Mouse (Mus musculus): ENCODE measurements around the gene Drap1. TPM values are rescaled to one million over a fixed set of nuclear protein-coding genes. Genes with fewer than 3 reads are reported as not detected.
"Not testable (repeated sequence)": the region's sequence is repeated elsewhere in the genome, so short reads cannot be mapped to it uniquely, and the experiment has no call there.

Gene Drap1
- polyA plus RNA-seq, 1 experiment from 2014 or later = 236 TPM

DNA sequence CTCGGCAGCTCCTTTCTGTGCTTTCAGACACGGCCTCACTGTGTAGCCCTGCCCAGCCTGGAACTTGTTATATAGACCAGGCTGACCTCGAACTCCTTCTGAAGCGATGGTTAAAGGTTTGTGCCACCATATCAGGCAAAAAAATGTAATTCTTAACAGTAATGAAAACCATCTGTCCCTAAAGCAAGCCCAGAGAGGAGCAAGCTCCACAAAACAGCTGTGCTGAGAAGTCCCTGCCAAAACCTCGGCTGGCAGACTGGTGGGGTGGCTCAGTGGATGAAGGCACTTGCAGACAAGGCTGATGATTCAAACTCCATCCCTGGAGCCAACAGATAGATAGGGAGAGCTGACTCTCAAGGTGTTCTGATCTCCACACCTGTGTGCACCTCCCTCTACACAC lies 15.7 kb downstream of the Drap1 start:
- H3K4me1 ChIP-seq (ENCODE audit: insufficient read depth, low read length) = peaks cover 15% of the 10 kb centered on the region; the same call in 1 of the 2 replicates
- no peak overlapping the region for H3K9ac ChIP-seq (replicated peaks; ENCODE audit: low read length)
- ATAC-seq (ENCODE audit: low FRiP score, low TSS enrichment) = no peak
- H3K9me3 ChIP-seq (ENCODE audit: low read length) = no peaks in the 10 kb centered on the region
- H3K27ac ChIP-seq (ENCODE audit: low read length) = no peak overlapping the region
- WGBS = 82% methylated on average over 5 of the region's 5 CpGs
- H3K4me2 ChIP-seq (replicated peaks; ENCODE audit: low read depth, low read length) = no peak overlapping the region
- no peak overlapping the region for H3K4me3 ChIP-seq (ENCODE audit: low read length)
- H3K36me3 ChIP-seq (ENCODE audit: insufficient read depth, low read length) = no peaks in the 10 kb centered on the region
- no peaks in the 10 kb centered on the region for H3K27me3 ChIP-seq (ENCODE audit: insufficient read depth, low read length)

DNA sequence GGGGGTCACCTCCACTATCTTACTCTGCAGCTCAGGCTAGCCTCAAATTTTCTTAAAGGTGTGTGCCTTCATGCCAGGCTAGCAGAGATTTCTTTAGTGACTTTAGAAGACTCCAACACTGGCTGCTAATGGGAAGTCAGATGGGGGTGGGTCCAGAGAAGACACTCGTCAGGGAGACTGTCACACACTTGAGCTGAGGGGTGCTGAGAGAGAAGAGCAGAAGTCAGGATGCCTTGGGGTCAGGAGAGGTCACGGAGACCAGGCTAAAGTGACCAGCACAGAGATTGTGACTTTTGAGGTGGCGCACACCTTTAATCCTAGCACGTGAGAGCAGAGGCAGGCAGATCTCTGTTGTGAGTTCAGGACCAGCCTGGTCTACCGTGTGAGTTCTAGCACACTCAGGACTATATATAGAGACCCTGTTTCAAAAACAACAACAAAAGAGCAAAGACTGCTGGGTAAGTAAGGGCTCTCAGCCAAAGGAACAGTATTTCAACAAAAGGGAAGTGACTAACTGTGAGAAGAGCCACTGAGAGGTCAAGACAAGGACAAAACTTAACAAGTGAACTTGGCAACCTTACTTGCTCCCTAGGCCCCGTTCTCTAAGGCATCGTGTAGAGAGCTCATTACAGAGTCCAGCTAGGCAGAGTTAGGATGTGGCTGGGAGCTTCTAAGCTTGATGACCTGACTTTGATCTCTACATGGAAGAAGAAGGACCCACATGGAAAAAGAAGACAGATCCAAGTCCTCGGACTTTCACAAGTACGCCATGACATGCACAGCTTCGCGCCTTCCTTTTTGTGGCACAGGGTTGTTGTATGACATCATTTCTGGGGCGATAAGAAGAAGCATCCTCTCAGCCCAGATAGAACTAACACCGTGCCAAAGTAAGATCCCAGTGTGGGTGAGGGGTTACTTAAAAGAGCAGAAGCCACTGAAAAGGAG lies 16.4 kb downstream of the Drap1 start:
- Histone ChIP-seq H3K9me3 (ENCODE audit: low read length) (no peaks in the 10 kb centered on the region), H3K4me3 (ENCODE audit: low read length) (no peak overlapping the region), H3K4me2 (replicated peaks; ENCODE audit: low read depth, low read length) (peak overlapping the region; percentile 77; the same call in 1 of the 2 replicates), H3K27me3 (ENCODE audit: insufficient read depth, low read length) (no peaks in the 10 kb centered on the region), H3K4me1 (ENCODE audit: insufficient read depth, low read length) (peaks cover 15% of the 10 kb centered on the region; the same call in 1 of the 2 replicates), H3K36me3 (ENCODE audit: insufficient read depth, low read length) (no peaks in the 10 kb centered on the region), H3K27ac (ENCODE audit: low read length) (no peak overlapping the region), H3K9ac (replicated peaks; ENCODE audit: low read length) (no peak overlapping the region)
- no peak for ATAC-seq (ENCODE audit: low FRiP score, low TSS enrichment)
- WGBS = 81% methylated on average over 13 of the region's 13 CpGs

DNA sequence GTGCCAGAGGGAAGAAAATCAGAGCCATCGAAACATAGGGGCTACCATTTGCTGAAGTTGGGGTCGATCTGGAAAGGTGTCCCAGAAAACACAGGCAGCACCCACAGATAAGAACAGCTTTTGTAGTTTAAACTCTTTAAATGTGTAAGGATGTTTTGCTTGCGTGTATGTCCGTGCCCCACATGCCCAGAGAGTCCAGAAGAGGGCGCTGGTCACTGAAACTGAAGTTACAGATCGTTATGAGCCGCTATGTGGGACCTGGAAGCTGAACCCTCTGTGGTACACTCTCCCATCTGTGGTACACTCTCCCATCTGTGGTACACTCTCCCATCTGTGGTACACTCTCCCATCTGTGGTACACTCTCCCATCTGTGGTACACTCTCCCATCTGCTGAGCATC lies 17.6 kb downstream of the Drap1 start:
- WGBS = 19% methylated on average over 7 of the region's 7 CpGs
- peak; percentile 55 for ATAC-seq (ENCODE audit: low FRiP score, low TSS enrichment)
- Histone ChIP-seq H3K27ac (ENCODE audit: low read length) (peak overlapping the region; percentile 97), H3K9ac (replicated peaks; ENCODE audit: low read length) (peak overlapping the region; percentile 91), H3K36me3 (ENCODE audit: insufficient read depth, low read length) (no peaks in the 10 kb centered on the region), H3K9me3 (ENCODE audit: low read length) (no peaks in the 10 kb centered on the region), H3K4me3 (ENCODE audit: low read length) (peak overlapping the region; percentile 70), H3K27me3 (ENCODE audit: insufficient read depth, low read length) (no peaks in the 10 kb centered on the region), H3K4me2 (replicated peaks; ENCODE audit: low read depth, low read length) (peak overlapping the region; percentile 77), H3K4me1 (ENCODE audit: insufficient read depth, low read length) (peaks cover 15% of the 10 kb centered on the region; the same call in 1 of the 2 replicates)

DNA sequence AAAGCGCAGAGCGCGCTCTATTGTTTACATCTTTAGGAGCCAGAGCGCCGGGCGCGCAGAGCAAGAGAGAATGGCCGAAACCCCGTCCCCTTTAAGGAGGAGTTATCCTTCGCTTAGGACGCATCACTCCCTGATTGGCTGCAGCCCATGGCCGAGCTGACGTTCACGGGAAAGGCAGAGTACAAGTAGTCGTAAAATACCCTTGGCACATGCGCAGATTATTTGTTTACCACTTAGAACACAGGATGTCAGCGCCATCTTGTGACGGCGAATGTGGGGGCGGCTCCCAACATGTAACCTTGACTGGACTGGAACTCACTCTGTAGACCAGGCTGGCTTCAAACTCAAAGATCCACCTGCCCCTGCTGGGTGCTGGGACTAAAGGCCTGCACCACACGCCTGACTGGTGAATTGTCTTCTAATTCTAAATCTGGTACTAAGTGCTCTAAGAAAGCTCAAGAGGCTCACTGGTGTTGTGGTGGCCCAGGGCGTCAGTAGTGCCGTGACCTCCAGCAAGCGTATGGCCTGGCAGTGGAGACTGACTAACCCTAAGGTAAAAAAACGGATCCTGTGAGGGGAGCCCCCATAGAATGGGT lies 18.1 kb downstream of the Drap1 start:
- not testable (repeated sequence) for H3K27me3 ChIP-seq (ENCODE audit: insufficient read depth, low read length); H3K9me3 ChIP-seq (ENCODE audit: low read length); H3K36me3 ChIP-seq (ENCODE audit: insufficient read depth, low read length)
- H3K4me3 ChIP-seq (ENCODE audit: low read length) = peak overlapping the region; percentile 70
- 11% methylated on average over 20 of the region's 25 CpGs for WGBS
- ATAC-seq (ENCODE audit: low FRiP score, low TSS enrichment) = peak; percentile 82
- peak overlapping the region; percentile 91 for H3K9ac ChIP-seq (replicated peaks; ENCODE audit: low read length)
- peak overlapping the region; percentile 77 for H3K4me2 ChIP-seq (replicated peaks; ENCODE audit: low read depth, low read length)
- peaks cover 15% of the 10 kb centered on the region; the same call in 1 of the 2 replicates for H3K4me1 ChIP-seq (ENCODE audit: insufficient read depth, low read length)
- peak overlapping the region; percentile 97 for H3K27ac ChIP-seq (ENCODE audit: low read length)

DNA sequence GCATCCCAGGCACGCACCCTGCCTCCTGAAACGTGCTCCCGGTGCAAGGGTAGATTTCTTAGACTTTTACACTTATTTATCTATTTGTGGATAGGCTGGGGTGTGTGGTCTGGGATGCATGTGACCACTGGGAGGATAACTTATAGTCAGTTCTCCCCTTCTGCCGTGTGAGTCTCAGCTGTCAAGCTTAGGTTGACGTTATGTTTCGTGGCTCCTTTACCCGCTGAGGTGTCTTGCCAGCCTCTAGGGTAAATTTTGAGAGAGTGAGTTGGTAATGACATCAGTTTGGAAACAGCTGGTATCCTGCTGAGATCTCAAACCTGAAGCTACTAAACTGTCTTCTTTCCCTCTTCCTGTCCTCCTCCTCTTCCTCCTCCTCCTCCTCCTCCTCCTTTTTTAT lies 18.9 kb downstream of the Drap1 start:
- WGBS = 22% methylated on average over 7 of the region's 7 CpGs

DNA sequence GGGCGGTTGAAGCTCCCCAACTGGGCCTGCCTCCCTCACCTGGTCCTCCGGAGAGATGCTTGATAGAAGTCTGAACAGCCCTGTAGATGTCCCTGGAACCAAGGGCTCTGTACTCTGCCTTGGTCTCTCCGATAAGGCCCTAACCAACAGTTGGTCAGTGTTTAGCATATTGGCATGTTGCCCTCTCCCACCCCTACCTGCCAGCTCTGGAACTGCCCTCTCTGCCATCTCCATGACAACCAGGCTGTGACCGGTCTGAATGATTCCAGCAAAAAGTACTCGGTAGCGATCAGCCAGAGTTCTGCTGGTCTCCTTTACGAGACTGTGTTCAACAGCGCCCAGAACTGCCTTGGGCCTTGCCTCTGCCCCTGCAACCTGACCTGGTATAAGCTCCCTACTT lies 22.5 kb downstream of the Drap1 start, which contains the start of gene Tsga10ip:
Gene Tsga10ip, minus strand, starts transcription at position 234 of the 400 bp plus-strand sequence.
- H3K36me3 ChIP-seq (ENCODE audit: insufficient read depth, low read length) = no peaks in the 10 kb centered on the region
- no peak within 1 kb of the TSS for H3K4me3 ChIP-seq (ENCODE audit: low read length)
- no peak within 1 kb of the TSS for H3K27ac ChIP-seq (ENCODE audit: low read length)
- 0 out of 2 replicates have a peak, but pooled peaks have one; percentile 28 for ATAC-seq (ENCODE audit: low FRiP score, low TSS enrichment)
- peaks cover 4% of the 10 kb centered on the region; the same call in 1 of the 2 replicates for H3K4me1 ChIP-seq (ENCODE audit: insufficient read depth, low read length)
- H3K4me2 ChIP-seq (replicated peaks; ENCODE audit: low read depth, low read length) = no peak within 1 kb of the TSS
- 71% methylated on average over 8 of the region's 8 CpGs for WGBS
- no peaks in the 10 kb centered on the region for H3K27me3 ChIP-seq (ENCODE audit: insufficient read depth, low read length)
- H3K9ac ChIP-seq (replicated peaks; ENCODE audit: low read length) = no peak within 1 kb of the TSS
- no peaks in the 10 kb centered on the region for H3K9me3 ChIP-seq (ENCODE audit: low read length)

More for the DNA sequence above, 18.9 kb downstream of the Drap1 start:
- Histone ChIP-seq H3K4me2 (replicated peaks; ENCODE audit: low read depth, low read length) (peak overlapping the region; percentile 66), H3K27ac (ENCODE audit: low read length) (peak overlapping the region; percentile 69), H3K9ac (replicated peaks; ENCODE audit: low read length) (peak overlapping the region; percentile 70), H3K36me3 (ENCODE audit: insufficient read depth, low read length) (no peaks in the 10 kb centered on the region), H3K4me1 (ENCODE audit: insufficient read depth, low read length) (peaks cover 15% of the 10 kb centered on the region; the same call in 1 of the 2 replicates), H3K9me3 (ENCODE audit: low read length) (no peaks in the 10 kb centered on the region), H3K4me3 (ENCODE audit: low read length) (peak overlapping the region; percentile 44), H3K27me3 (ENCODE audit: insufficient read depth, low read length) (no peaks in the 10 kb centered on the region)
- ATAC-seq (ENCODE audit: low FRiP score, low TSS enrichment) = no peak

DNA sequence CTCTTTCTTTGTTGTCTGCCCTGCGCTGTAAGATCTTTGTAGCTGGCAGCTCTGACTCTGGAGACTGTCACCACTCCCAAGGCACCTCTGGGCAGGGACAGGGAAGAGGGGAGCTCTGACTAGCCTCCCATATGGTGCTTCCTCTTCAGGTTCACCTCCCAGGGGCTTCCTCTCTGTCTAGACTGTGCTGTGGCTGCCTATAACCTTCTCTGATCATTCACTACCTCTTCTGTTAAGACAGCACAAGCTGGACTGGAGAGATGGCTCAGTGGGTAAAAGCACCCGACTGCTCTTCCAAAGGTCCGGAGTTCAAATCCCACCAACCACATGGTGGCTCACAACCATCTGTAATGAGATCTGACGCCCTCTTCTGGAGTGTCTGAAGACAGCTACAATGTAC lies 23.7 kb downstream of the Drap1 start:
- not testable (repeated sequence) for H3K9ac ChIP-seq (replicated peaks; ENCODE audit: low read length); H3K4me1 ChIP-seq (ENCODE audit: insufficient read depth, low read length); H3K27ac ChIP-seq (ENCODE audit: low read length); H3K4me3 ChIP-seq (ENCODE audit: low read length); H3K9me3 ChIP-seq (ENCODE audit: low read length); ATAC-seq (ENCODE audit: low FRiP score, low TSS enrichment); H3K36me3 ChIP-seq (ENCODE audit: insufficient read depth, low read length); H3K4me2 ChIP-seq (replicated peaks; ENCODE audit: low read depth, low read length); H3K27me3 ChIP-seq (ENCODE audit: insufficient read depth, low read length)
- 73% methylated on average over 4 of the region's 4 CpGs for WGBS

DNA sequence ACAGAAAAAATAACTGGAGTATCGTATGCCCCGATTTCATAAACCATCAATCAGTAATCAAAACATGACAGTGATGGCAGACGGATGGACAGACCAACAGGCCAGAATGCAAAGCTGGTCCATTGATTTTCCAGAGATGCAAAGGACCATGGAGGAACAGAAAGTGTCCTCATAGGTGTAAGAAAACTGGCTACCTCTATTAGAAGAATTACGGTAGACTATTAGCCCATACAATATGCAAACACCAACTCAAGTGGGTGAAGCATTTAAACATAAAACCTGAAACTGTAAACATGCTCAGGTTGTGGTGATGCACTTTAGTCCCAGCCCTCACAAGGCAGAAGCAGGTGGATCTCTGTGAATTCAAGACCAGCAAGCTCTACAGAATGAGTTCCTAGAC lies 29.4 kb downstream of the Drap1 start:
- ATAC-seq (ENCODE audit: low FRiP score, low TSS enrichment) = no peak
- no peak overlapping the region for H3K27ac ChIP-seq (ENCODE audit: low read length)
- H3K36me3 ChIP-seq (ENCODE audit: insufficient read depth, low read length) = no peaks in the 10 kb centered on the region
- H3K27me3 ChIP-seq (ENCODE audit: insufficient read depth, low read length) = no peaks in the 10 kb centered on the region
- H3K4me1 ChIP-seq (ENCODE audit: insufficient read depth, low read length) = peaks cover 3% of the 10 kb centered on the region
- WGBS = 76% methylated on average over 4 of the region's 4 CpGs
- no peaks in the 10 kb centered on the region for H3K9me3 ChIP-seq (ENCODE audit: low read length)
- no peak overlapping the region for H3K4me2 ChIP-seq (replicated peaks; ENCODE audit: low read depth, low read length)
- H3K9ac ChIP-seq (replicated peaks; ENCODE audit: low read length) = no peak overlapping the region
- H3K4me3 ChIP-seq (ENCODE audit: low read length) = no peak overlapping the region

DNA sequence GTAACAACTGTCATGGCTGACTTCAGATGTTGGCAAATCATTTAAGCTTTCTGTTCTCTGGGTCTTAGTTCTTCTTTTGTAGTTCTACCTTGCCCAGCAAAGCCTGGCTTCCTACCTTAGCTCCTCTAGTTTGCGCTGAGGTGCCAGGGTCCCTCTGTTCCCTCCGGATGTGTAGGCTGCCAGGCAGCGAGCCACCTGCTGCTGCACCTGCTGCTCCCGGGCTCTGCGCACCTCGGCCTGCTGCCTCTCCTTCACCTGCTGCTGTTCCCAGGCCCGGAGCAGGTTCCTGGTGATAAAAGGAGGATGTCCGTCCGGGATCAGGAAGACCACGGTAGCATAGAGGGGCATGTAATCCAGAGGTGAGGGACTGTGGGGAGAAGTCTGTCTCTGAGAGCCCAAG lies 30.6 kb downstream of the Drap1 start:
- Histone ChIP-seq H3K27me3 (ENCODE audit: insufficient read depth, low read length) (no peaks in the 10 kb centered on the region), H3K27ac (ENCODE audit: low read length) (no peak overlapping the region), H3K9ac (replicated peaks; ENCODE audit: low read length) (0 out of 2 replicates have a peak overlapping the region, but pooled peaks have one; percentile 22), H3K36me3 (ENCODE audit: insufficient read depth, low read length) (no peaks in the 10 kb centered on the region), H3K4me2 (replicated peaks; ENCODE audit: low read depth, low read length) (no peak overlapping the region), H3K9me3 (ENCODE audit: low read length) (no peaks in the 10 kb centered on the region), H3K4me1 (ENCODE audit: insufficient read depth, low read length) (peaks cover 13% of the 10 kb centered on the region), H3K4me3 (ENCODE audit: low read length) (no peak overlapping the region)
- 40% methylated on average over 10 of the region's 10 CpGs for WGBS
- no peak for ATAC-seq (ENCODE audit: low FRiP score, low TSS enrichment)
